Mouse (Mus musculus): ENCODE results near the gene Dgki. TPM values are rescaled to one million over a fixed set of nuclear protein-coding genes. Genes with fewer than 3 reads are reported as not detected.

The Dgki gene
- polyA plus RNA-seq, 1 experiment from 2014 or later, result 0.42 TPM

GRCm38 (mm10) chr6:36797066-36797655, 502.8 kb downstream of the Dgki start:
- no peaks in the 10 kb centered on the region for H3K4me1 ChIP-seq (replicated peaks; ENCODE audit: control insufficient read depth, insufficient read depth, low read length)
- ATAC-seq, result no peak
- no peak overlapping the region for H3K27ac ChIP-seq (ENCODE audit: low read depth, low read length)
- no peak overlapping the region for H3K9ac ChIP-seq (ENCODE audit: low read depth, low read length)
- 65% methylated on average over 3 of the region's 3 CpGs for WGBS
- no peak overlapping the region for H3K4me3 ChIP-seq (ENCODE audit: low read depth, low read length)
- no peaks in the 10 kb centered on the region for H3K36me3 ChIP-seq (ENCODE audit: control insufficient read depth, insufficient read depth)
- H3K9me3 ChIP-seq (ENCODE audit: control insufficient read depth), result no peaks in the 10 kb centered on the region
- H3K4me2 ChIP-seq (replicated peaks; ENCODE audit: low read depth), result no peak overlapping the region
- no peak for TF ChIP-seq CTCF (IDR thresholded peaks at IDR 0.05; ENCODE audit: low read depth)
- no peaks in the 10 kb centered on the region for H3K27me3 ChIP-seq (replicated peaks; ENCODE audit: control insufficient read depth, insufficient read depth, low read length)

Other genes with a start within 250 kb of the Dgki start
- 9.9 and 10.0 TPM in 2 replicates for gene Creb3l2, start 142.0 kb upstream of the Dgki start, polyA plus RNA-seq (2015; fragmentation: Nextera tagmentation; extraction: Ambion mirVana)
- gene Akr1d1, start 230.0 kb upstream of the Dgki start, polyA plus RNA-seq (2015; fragmentation: Nextera tagmentation; extraction: Ambion mirVana), result 0.51 and 0.54 TPM in 2 replicates